Mouse (Mus musculus) subcutaneous adipose tissue, adult 2 months (tissue): Measurements from ENCODE around the gene Chrm3. TPM values are rescaled to one million over a fixed set of nuclear protein-coding genes. Genes with fewer than 3 reads are reported as not detected.

Experiments
- polyA plus RNA-seq: library from polyadenylated mRNA; depleted of rRNA; stranded (reverse); fragments of >200 nt; gene quantifications from 2 replicates; pipeline ENCODE4 v1.2.3, GENCODE M21; 2012; ENCODE audit warnings: low replicate concordance; rRNA removed

Gene Chrm3
- polyA plus RNA-seq = 0.76 and 3.9 TPM in 2 replicates

GRCm38 (mm10) chr13:10360777-10361176 lies at the start of gene Chrm3:
Gene Chrm3 (minus strand): TSS chr13:10360847.

